13 mouse cellular contexts compared by ENCODE assay signal in genomic region chr5:4325813-4326212, GRCm38 (mm10).
A peak's percentile ranks its signal among the peaks of the same experiment; 100 is the strongest.
DNase-seq lines count a peak whose midpoint lies in the region; ATAC-seq and TF ChIP-seq lines count a peak whose summit lies in the region.
"Had no signal": no experiment of that assay in that cellular context is flagged by ENCODE, and none has a peak within 500 bp of the region (broad histone marks: within the 10 kb centered on the region; RNA-seq: fewer than 3 reads in every experiment).

No protein-coding gene starts in this region.

- intact Hi-C loops in left cerebral cortex, postnatal 10 days (cut with DNase I), result no loop called here

- DNase-seq in brain, embryonic 14.5 days (ENCODE audit: low read depth), result peak; percentile 38
- DNase-seq in embryonic facial prominence, embryonic 11.5 days (ENCODE audit: low spot score), result peak; percentile 66
- peak; percentile 49 for DNase-seq in heart, postnatal 4 days
- DNase-seq in lung, postnatal 10 days, result peak; percentile 50
- no peak for DNase-seq in left cerebral cortex, postnatal 10 days (ENCODE audit: extremely low spot score in 1 of 2, low spot score in 2 of 2)
- no peak for DNase-seq in cerebellum, postnatal 10 days
- no peak for DNase-seq in hindbrain, postnatal 0 days (ENCODE audit: low spot score)
- DNase-seq: adrenal gland, postnatal 36 days; kidney, adult 11 months had no signal

- TF ChIP-seq CTCF in brain, embryonic 14.5 days (IDR thresholded peaks at IDR 0.05; ENCODE audit: borderline replicate concordance, extremely low read depth, insufficient read depth, insufficient read length), result no peak
- TF ChIP-seq CTCF in hindbrain, postnatal 0 days (IDR thresholded peaks at IDR 0.05; ENCODE audit: low read depth), result no peak

- H3K27me3 ChIP-seq in embryonic facial prominence, embryonic 11.5 days (ENCODE audit: control insufficient read depth, insufficient read depth, low read length), result no peaks in the 10 kb centered on the region
- no peaks in the 10 kb centered on the region for H3K27me3 ChIP-seq in neural tube, embryonic 15.5 days (replicated peaks)
- no peaks in the 10 kb centered on the region for H3K27me3 ChIP-seq in hindbrain, postnatal 0 days (ENCODE audit: insufficient read depth, low read length)
- H3K27me3 ChIP-seq: neural tube, embryonic 13.5 days had no signal

- H3K4me1 ChIP-seq in embryonic facial prominence, embryonic 11.5 days (ENCODE audit: control insufficient read depth, insufficient read depth, low read length), result no peaks in the 10 kb centered on the region
- no peaks in the 10 kb centered on the region for H3K4me1 ChIP-seq in neural tube, embryonic 15.5 days
- H3K4me1 ChIP-seq in hindbrain, postnatal 0 days (ENCODE audit: insufficient read depth, low read length), result no peaks in the 10 kb centered on the region

- H3K9me3 ChIP-seq in embryonic facial prominence, embryonic 11.5 days (replicated peaks; ENCODE audit: control insufficient read depth, low read length), result no peaks in the 10 kb centered on the region
- no peaks in the 10 kb centered on the region for H3K9me3 ChIP-seq in neural tube, embryonic 15.5 days (replicated peaks)
- H3K9me3 ChIP-seq in hindbrain, postnatal 0 days (ENCODE audit: low read length), result no peaks in the 10 kb centered on the region
- H3K9me3 ChIP-seq: G1E; neural tube, embryonic 13.5 days had no signal

- no peak for TF ChIP-seq POLR2A in brain, embryonic 14.5 days (IDR thresholded peaks at IDR 0.05; ENCODE audit: borderline replicate concordance, extremely low read depth, insufficient read depth, insufficient read length, poor library complexity, severe bottlenecking)

- peak; percentile 86; the same call in 1 of the 2 replicates for ATAC-seq in embryonic facial prominence, embryonic 11.5 days (replicated peaks; ENCODE audit: insufficient number of reproducible peaks, low FRiP score, low TSS enrichment, low read depth)
- ATAC-seq in neural tube, embryonic 15.5 days (ENCODE audit: low FRiP score), result no peak
- ATAC-seq in hindbrain, postnatal 0 days, result no peak

- H3K4me2 ChIP-seq in embryonic facial prominence, embryonic 11.5 days (ENCODE audit: low read depth, low read length), result no peak overlapping the region
- H3K4me2 ChIP-seq in neural tube, embryonic 15.5 days, result no peak overlapping the region
- H3K4me2 ChIP-seq in hindbrain, postnatal 0 days (ENCODE audit: low read depth, low read length), result no peak overlapping the region
- H3K4me2 ChIP-seq: neural tube, embryonic 13.5 days had no signal

- H3K27ac ChIP-seq in embryonic facial prominence, embryonic 11.5 days (replicated peaks; ENCODE audit: low read depth, low read length), result no peak overlapping the region
- no peak overlapping the region for H3K27ac ChIP-seq in neural tube, embryonic 15.5 days (replicated peaks)
- no peak overlapping the region for H3K27ac ChIP-seq in hindbrain, postnatal 0 days
- H3K27ac ChIP-seq: macrophage; neural tube, embryonic 13.5 days had no signal

- H3K36me3 ChIP-seq in embryonic facial prominence, embryonic 11.5 days (replicated peaks; ENCODE audit: control insufficient read depth, insufficient read depth, low read depth, low read length), result no peaks in the 10 kb centered on the region
- no peaks in the 10 kb centered on the region for H3K36me3 ChIP-seq in neural tube, embryonic 15.5 days
- H3K36me3 ChIP-seq in hindbrain, postnatal 0 days (ENCODE audit: insufficient read depth, low read length), result no peaks in the 10 kb centered on the region
- H3K36me3 ChIP-seq: G1E; neural tube, embryonic 13.5 days had no signal

- WGBS in embryonic facial prominence, embryonic 11.5 days, result 9% methylated on average over 3 of the region's 3 CpGs
- 32% methylated on average over 3 of the region's 3 CpGs for WGBS in neural tube, embryonic 15.5 days
- 38% methylated on average over 3 of the region's 3 CpGs for WGBS in hindbrain, postnatal 0 days

- H3K9ac ChIP-seq in embryonic facial prominence, embryonic 11.5 days (replicated peaks; ENCODE audit: low read length), result no peak overlapping the region
- no peak overlapping the region for H3K9ac ChIP-seq in neural tube, embryonic 15.5 days (replicated peaks)
- H3K9ac ChIP-seq in hindbrain, postnatal 0 days (replicated peaks; ENCODE audit: low read length), result no peak overlapping the region
- H3K9ac ChIP-seq: neural tube, embryonic 13.5 days had no signal

- H3K4me3 ChIP-seq in embryonic facial prominence, embryonic 11.5 days (ENCODE audit: low read depth, low read length), result no peak overlapping the region
- no peak overlapping the region for H3K4me3 ChIP-seq in neural tube, embryonic 15.5 days (replicated peaks)
- no peak overlapping the region for H3K4me3 ChIP-seq in hindbrain, postnatal 0 days (ENCODE audit: low read length)
- H3K4me3 ChIP-seq: neural tube, embryonic 13.5 days had no signal

Comparison
In these comparisons a context has a peak if more than half of its experiments do, and no peak if none do; other contexts are left out.
1. DNase-seq: peak in brain, embryonic 14.5 days (single experiment), embryonic facial prominence, embryonic 11.5 days (single experiment), heart, postnatal 4 days (single experiment) and lung, postnatal 10 days (single experiment); none in left cerebral cortex, postnatal 10 days (0 of 2), cerebellum, postnatal 10 days (0 of 2) and hindbrain, postnatal 0 days (single experiment).